23 mouse cellular contexts compared by ENCODE assay signal in the genomic region with DNA sequence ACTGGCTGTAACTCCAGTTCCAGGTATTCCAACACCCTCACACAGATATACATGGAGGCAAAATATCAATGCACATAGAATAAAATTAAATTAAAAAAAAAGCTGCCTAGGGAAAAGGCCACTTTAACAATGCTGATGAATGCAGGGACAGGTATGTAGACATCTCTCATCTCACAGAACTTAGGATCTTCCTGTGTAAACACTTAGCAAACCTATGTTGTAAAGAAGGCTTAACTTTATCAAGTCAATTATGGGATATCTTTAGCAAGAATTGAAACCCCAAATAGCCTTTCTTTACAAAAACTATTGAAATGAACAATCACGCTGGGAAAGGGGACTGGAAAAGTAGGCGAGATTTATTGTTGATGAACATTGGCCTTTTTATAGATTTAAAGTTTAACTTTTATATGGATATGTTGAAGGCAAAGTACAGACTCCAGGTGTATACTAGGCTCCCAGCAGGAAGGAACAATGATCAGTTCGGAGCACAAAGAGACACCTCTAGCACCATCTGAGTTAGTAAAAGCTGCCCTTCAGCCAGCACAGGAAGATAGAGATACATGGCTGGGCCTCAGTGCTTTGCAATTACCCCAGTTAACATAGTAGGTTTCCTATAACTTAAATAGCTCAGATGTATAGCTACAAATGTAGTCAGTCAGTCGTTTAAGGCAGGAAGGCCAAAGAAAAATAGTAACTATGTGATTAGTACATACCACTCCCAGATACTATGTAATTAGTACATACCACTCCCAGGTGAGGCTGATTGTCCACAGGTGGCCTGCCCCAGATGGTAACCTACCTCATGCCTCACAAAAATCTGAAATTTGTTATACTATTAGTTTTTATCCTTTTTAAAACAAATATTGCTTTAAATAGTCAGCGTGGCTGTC.
"Had no signal": no experiment of that assay in that cellular context is flagged by ENCODE, and none has a peak within 500 bp of the region (broad histone marks: within the 10 kb centered on the region; RNA-seq: fewer than 3 reads in every experiment).

No protein-coding gene starts in this region.

- H3K9me3 ChIP-seq: kidney, embryonic 15.5 days; limb, embryonic 12.5 days; limb, embryonic 15.5 days; lung, embryonic 15.5 days; neural tube, embryonic 12.5 days; neural tube, embryonic 15.5 days had no signal

- H3K27me3 ChIP-seq: kidney, embryonic 15.5 days; limb, embryonic 12.5 days; limb, embryonic 15.5 days; lung, embryonic 15.5 days; neural tube, embryonic 12.5 days; neural tube, embryonic 15.5 days had no signal

- H3K4me2 ChIP-seq: kidney, embryonic 15.5 days; limb, embryonic 12.5 days; limb, embryonic 15.5 days; liver, embryonic 11.5 days; lung, embryonic 15.5 days; midbrain, embryonic 11.5 days; neural tube, embryonic 12.5 days; neural tube, embryonic 15.5 days had no signal

- H3K4me3 ChIP-seq: kidney, embryonic 15.5 days; limb, embryonic 12.5 days; limb, embryonic 15.5 days; lung, embryonic 15.5 days; neural tube, embryonic 12.5 days; neural tube, embryonic 15.5 days had no signal

- H3K4me1 ChIP-seq: kidney, embryonic 15.5 days; limb, embryonic 12.5 days; limb, embryonic 15.5 days; lung, embryonic 15.5 days; neural tube, embryonic 12.5 days; neural tube, embryonic 15.5 days had no signal

- H3K9ac ChIP-seq: kidney, embryonic 15.5 days; limb, embryonic 12.5 days; limb, embryonic 15.5 days; liver, embryonic 14.5 days; liver, postnatal 0 days; lung, embryonic 15.5 days; neural tube, embryonic 12.5 days; neural tube, embryonic 15.5 days had no signal

- H3K27ac ChIP-seq: kidney, embryonic 15.5 days; limb, embryonic 12.5 days; limb, embryonic 15.5 days; liver, embryonic 14.5 days; lung, embryonic 15.5 days; neural tube, embryonic 12.5 days; neural tube, embryonic 15.5 days had no signal

- ATAC-seq: liver, postnatal 0 days had no signal

- H3K36me3 ChIP-seq: kidney, embryonic 15.5 days; limb, embryonic 12.5 days; limb, embryonic 15.5 days; lung, embryonic 15.5 days; neural tube, embryonic 12.5 days; neural tube, embryonic 15.5 days had no signal

- DNase-seq: kidney, adult 11 months; kidney, adult 8-10 months; kidney, postnatal 10 days; kidney, postnatal 4 days; liver, postnatal 0 days; lung, postnatal 14 days; lung, postnatal 4 days; midbrain, embryonic 14.5 days; right cerebral cortex, adult 18-20 months; right cerebral cortex, postnatal 14 days; right cerebral cortex, postnatal 4 days; spleen, adult 18-20 months; thymus, adult 18-20 months; thymus, postnatal 36 days had no signal
